Mouse (Mus musculus): ENCODE measurements around the gene 1700092M07Rik.

The 1700092M07Rik gene

DNA sequence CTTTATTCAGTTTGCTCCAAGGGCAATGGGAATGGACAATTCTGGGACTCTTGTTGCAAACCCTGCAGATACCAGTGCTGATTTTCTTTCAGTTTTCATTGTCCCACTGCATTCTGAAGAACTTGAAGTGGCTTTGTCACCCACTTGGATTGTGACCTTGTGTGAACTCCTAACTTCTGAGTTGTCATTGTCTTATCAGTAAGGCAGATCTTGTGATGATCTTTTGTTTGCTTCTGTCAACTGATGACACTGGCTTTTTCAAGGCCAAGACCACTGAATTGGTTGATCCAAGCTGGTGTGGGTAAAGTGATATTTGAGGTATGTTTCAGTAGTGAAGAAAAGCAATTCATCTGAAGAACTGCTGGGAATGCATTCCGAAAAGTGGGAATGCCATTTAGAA, 4.9 kb downstream of the 1700092M07Rik start:
- DNase-seq: no peak

DNA sequence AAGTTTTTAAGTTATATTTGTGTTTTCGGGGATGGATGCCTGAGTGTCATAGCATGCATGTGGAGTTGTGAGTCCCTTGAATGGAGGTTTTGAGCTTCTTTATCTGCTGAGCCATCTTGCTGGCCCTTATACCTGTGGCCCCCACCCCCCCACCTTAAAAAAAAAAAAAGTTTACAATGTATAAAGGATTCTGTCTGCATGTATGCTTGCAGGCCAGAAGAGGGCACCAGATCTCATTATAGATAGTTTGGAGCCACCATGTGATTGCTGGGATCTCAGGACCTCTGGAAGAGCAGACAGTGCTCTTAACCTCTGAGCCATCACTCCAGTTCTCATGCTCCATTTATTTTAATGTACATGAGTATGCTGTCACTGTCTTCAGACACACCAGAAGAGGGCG, 6.8 kb downstream of the 1700092M07Rik start:
- DNase-seq: peak in 1 of 2 experiments; percentile 24

DNA sequence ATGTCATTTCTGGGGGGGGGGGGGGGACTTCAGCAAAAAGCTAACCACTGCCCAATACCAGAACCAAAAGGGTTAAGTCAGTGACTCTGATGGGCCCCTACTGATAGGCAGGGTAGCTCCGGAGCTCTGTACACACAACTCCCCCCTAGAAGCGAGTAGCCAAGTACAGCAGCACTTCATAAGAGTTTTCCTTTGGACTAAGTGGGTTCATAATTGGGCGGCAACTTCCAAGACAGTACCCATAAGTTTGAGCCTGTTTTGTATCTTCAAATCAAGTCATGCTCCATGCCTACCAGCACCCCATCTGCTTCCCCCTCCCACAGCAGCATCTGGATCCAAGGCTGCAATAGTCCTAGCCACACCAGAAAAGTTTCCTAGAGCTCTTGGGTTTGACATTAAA, 15.1 kb downstream of the 1700092M07Rik start:
- DNase-seq: no peak

DNA sequence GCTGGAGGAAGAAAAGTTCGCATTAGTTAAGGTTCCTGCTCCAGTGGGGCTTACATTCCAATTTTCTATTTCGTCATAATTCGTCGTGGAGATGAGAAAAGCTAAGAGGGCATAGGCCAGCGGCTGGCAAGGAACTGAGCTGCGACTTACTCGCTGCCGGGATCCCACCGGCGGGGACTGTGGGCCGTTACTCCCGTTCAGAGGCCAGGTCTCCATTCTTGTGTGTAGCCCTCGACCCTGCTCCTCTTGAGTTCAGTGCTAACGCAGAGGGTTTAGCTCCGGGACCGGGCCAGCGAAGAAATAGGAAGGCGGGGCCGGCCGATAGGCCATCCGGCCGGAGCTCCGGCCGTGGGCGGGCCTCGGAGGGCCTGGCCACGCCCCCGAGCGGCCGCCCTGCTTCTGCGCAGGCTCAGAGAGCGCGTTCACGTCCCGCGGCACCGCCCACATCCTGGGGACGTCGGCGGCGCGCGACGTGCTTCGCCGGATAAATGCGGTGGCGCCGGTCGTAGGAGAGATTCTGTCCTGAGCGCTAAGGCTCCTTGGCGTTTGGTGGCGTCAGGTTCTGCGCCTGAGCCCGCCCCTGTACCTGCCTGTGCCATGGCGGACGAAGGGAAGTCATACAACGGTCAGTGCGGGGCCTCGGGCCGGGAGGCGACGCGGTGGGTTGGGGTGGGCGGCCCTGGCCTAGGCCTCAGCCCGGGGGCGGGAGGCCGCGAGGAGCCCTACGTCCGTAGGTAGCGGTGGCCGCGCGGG, 16.3 kb downstream of the 1700092M07Rik start, which contains the start of gene Nxf1:
Gene Nxf1 (plus strand): TSS at position 439 of the 753 bp plus-strand sequence.
- peak; percentile 93 to 98 for DNase-seq

DNA sequence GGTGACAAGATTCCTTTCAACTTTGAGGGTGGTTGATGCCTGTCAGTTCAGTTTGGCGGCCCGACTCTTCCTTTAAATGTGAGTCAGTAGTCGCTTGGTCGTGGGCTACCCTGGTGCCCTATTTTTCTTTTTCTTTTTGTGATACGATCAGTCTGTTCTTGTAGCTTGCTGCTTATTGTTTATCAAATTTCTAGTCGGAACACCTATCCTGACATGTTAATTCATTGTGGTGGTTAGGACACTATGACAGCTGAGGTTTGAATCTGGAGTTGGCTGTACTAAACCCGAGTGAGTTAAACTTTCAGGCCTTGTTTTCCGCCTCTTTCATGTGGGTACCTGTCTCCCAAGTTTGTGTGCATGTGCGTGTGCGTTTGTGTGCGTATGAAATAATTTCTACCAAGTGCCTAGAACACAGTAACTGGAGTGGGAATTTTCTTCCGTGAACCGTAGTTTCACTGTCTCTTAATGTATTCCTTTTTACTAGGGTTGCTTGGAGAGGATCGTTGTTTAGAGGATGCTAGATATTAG, 17.0 kb downstream of the 1700092M07Rik start:
- DNase-seq: no peak

DNA sequence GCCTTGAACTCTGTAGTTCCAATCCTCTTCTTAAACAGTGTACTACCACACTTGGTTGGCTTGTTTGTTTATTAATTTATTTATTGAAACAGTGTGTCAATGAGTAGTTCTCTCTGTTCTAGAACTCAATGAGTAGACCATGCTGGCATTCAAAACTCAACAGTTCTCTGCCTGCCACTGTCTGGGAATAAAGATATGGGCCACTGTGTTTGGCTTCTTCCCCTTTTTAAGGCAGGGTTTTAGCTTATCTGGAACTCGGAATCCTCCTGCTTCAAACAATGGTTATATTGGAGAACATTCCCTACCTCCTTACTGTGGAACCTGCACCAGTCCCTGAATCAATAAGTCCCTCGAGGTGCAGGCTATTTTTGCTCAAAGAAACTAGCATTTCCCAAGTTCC, 18.4 kb downstream of the 1700092M07Rik start:
- DNase-seq: no peak

DNA sequence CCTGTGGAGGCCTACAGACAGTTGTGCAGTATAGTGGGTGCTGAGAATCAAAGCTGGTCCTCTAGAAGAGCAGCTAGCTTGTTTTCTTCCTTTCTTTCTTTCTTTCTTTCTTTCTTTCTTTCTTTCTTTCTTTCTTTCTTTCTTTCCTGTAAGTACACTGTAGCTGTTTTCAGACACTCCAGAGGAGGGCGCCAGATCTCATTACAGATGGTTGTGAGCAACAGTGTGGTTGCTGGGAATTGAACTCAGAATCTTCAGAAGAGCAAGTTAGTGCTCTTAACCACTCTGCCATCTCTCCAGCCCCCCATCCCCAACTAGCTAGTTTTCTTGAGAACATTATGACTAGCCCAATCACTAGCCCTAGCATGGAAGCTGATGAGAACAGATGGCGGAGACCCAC, 20.2 kb downstream of the 1700092M07Rik start:
- peak in 1 of 2 experiments; percentile 30 for DNase-seq

DNA sequence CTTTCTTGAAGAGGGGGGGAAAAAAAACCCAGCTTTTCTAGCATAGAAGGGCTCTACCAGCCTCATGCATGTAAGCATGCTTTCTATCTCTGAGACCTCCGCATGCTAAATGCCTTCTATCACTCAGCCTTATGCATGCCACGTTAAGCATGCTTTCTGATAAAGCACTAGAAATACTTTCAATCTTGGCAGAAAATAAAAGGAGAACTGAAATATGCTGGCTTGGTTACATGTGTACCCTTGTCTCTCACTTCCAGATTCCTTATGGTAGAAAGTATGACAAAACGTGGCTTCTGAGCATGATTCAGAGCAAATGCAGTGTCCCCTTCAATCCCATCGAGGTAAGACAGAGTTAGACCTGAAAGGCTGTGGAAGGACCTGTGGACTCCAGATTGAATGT, 22.8 kb downstream of the 1700092M07Rik start:
- DNase-seq: no peak

DNA sequence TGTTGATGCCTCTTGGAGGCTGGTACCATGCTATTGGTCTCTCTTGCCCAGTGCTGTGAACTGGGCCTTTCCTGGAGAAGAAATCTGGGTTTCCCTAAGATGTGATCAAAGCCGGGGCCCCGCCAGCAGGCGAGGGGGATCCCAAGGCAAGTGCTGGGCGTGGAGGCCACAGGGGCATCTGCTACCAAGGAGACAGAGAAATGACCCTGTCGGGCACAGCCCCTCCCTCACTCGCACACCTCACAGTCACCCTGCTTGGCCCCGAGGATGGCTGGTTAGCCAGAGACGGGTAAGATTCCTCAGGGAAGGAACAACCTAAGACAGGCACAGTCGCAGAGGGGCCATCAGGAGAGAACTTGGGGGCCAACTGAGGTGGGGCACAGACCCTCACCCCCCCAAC, 25.0 kb downstream of the 1700092M07Rik start:
- no peak for DNase-seq

DNA sequence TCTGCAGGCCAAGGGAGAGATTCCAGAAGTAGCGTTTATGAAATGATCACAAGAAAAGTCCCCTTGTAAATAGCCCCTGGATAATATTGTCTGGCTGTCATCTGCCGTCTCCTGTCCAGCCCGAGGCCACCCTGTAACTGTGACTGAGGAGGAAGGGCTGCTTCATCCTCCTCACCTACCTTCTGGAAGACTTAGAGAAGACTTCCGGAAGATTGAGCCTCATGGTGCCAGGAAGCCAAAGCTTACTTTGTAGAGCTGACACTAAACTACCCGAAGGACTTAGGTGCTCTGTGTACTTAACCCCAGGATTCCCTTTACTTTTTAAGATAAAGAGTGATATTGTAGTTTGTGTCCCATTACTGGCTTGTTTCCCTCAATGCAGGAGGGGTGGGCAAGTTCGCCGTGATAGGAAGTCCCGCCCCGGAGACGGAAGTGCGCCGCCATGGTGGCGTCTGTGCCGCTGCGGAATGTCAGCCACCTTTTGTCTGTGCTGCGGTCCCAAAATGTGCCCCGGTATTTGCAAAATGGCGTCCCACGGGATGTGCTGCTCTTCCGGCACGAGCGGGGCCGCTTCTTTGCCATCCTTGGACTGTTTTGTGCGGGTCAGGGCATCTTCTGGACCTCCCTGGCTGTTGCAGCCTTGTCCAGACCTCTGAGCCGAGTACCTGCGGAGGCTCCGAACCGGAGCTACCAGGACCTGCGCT, 30.2 kb downstream of the 1700092M07Rik start, which contains the start of gene Tmem223:
Gene Tmem223 (plus strand): TSS at position 430 of the 704 bp plus-strand sequence.
- DNase-seq: peak; percentile 85 to 92

DNA sequence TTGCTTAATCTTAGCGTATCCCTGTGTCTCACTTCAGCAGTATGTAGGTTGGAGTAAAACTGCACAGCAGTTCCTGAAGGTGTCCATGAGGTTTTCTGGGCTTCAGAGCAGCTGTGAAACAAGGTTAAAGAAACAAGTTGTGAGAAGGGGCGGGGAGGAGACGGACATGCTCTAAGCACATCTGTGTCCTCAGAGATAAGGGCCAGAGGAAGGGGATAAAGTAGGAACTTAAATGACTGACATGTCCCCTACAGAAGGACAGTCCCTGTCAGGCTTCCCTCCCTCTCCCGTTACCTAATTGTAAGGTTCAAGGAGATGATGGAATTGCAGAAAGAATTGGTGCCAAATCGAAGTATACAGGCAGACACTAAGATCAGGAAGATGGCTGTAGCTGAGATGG, 32.5 kb downstream of the 1700092M07Rik start:
- no peak for DNase-seq

DNA sequence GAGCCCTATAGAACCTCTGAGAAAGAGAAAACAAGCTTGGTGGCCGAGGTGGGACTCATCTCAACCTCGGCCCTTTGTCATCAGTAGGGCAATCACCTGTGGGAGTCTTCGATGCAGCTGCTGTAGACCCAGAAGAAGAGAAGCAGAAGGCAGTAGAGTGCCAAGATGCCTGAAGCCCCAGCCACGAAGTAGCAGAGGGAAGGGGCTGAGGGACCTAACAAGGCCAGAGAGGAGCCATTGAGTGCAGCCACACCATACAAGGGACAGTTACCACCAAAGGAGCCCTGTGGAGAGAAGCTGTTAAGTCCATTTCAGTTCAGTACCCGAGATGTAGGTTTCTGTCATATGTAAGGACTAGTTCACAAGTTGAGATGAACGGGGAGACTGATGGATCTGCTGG, 32.9 kb downstream of the 1700092M07Rik start:
- no peak for DNase-seq

DNA sequence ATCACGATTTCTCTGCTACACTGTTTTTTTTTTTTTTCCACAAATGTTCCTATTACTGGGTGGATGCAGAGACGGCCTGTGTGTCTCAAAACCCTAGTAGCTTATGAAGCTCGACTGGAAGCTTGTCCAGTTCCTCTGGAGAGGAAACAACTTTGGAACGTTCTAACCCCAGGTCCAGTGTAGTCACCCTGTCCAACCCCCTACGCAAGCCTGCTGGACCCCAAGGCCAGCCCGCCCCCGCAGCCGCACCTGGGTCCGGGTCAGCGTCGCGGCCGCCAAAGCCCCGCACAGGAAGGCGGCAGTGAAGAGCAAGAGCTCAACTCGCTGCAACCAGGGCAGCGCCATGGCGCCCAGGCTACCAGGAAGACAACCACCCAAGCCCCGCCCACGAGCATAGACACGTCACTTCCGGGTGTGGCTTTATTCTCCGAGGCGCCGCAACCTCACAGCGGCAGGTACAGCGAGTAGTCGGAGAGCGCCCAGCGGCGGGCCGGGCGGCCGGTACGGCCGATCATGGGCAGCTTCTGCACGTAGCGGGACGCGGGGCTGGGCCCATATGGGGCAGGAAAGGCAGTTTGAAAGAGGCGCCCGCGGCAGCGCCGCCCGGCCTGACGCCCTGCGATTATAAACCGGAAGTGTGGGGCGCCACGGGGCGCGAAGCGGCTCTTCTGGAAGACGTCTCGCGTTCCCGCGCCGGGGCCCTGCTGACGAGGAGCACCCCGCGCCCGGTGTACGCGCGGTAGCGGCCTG, 33.7 kb downstream of the 1700092M07Rik start, which contains the start of gene Tmem179b:
Gene Tmem179b (minus strand): TSS at position 382 of the 750 bp plus-strand sequence.
- peak; percentile 96 to 98 for DNase-seq

DNA sequence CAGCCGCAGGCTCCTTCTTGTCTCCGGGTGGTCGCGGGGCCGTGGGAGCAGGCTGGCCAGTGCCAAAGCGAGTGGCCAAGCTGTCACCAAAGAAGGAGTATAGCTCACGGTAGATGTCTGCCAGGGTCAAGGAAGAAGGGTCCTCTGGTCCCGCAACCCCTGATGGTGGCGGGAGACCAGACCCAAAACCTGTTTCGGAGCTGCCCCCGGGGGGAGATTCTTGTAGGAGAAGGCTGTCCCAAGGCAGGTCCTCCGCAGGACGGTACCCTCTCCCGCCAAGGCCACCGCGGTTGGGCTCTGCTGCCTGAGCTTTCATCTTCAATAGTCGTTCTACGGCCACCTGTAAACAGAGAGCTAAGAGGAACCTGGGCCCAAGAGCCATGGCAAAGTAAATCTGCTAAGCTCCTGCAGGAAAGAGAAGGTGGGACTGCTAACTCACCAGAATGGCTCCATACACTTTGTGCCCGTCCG, 34.5 kb downstream of the 1700092M07Rik start:
- no peak for DNase-seq

DNA sequence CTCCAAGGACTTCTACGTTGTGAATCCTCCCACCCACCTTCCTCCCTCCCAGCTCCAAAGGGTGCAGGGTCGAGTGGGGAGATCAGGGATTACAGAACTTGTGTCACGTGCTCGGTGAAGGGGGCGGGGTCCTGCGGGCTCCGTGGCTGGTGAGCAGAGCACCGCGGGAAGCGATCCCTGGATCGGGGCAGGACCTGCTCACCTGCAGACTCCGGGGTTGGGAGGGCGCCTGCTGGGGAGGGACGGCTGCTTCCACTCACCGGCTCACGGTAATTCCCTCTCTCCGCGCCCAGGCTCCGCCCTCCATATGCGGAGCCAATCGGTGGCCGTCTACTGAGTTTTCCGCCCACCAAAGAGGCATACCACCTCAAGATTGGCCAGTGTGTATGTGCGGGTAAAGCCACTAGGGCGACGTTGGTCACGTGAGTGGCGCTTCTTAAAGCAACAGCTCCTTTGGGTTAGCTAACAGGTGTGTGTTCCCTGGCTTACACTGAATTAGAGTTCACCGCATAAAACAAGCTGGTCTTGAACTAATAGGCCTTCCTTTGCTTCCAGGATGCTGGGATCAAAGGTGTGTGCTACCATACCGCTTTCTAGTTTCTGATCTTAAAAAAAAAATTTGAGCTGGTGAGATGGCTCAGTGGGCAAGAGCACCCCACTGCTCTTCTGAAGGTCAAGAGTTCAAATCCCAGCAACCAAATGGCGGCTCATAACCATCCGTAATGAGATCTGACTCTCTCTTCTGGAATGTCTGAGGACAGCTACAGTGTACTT, 45.7 kb downstream of the 1700092M07Rik start, which contains the start of gene Taf6l:
Gene Taf6l (minus strand): TSS at position 410 of the 774 bp plus-strand sequence.
- peak; percentile 96 to 98 for DNase-seq

DNA sequence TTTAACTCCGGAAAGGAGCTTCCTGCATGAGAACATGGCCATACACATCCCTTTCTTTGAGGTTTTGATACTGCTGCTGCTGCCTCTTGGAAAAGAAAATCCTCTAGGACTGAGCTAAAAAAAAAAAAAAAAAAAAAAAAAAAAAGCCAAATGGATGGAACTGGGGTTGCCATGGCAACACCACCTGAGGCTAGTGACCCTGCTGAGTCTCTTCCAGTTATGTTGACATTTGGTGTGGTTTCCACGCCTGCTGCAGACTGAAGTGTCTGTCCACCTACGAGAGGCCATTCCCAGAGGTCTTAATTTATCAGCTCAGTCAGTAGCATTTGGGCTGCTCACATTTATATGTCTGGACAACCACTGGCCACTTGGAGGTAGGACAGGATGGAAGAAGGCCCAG, 48.0 kb downstream of the 1700092M07Rik start:
- no peak for DNase-seq

DNA sequence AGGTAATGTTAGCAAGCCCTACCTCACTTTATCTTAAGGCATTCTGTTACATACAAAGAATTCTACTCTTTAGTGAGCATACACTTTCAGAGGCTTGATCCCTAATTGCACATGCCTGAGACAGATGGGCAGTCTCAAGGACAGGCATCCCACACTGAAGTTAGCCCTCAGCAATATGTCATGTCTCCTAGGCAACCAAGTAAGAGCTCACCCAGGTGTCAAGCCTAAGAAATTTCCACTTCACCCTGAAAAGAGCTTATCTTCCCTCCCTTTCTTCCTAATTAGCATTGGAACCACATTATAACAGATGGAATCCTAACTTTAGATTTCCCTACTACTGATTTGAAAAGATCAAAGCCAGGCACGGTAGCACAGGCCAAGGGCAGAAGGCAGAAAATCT, 48.7 kb downstream of the 1700092M07Rik start:
- no peak for DNase-seq

DNA sequence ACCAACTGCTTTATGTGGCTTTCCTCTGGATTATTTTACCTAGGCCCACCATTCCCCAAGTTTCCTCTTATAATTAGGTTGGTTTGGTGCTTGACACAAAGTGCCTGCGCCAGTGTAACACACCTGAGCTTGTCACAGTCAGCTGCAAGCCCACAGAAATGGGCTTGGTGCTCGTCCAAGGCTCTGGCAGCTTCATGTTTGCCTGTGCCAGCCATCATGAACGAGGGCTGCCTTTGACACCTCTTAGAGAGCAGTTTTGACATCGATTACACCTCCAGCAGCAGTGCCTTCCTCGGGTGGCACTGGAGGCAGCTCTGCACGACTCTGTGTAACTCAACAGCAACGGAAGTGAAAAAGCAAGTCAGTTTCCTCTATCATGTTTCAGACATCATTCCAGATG, 49.7 kb downstream of the 1700092M07Rik start:
- DNase-seq: no peak
